Mouse (Mus musculus) midbrain, postnatal 0 days (tissue): Measurements from ENCODE around the gene Slc6a19. TPM values are rescaled to one million over a fixed set of nuclear protein-coding genes. Genes with fewer than 3 reads are reported as not detected.
A peak's percentile ranks its signal among the peaks of the same experiment; 100 is the strongest.

Source experiments
- ATAC-seq: fragments of 200-750 bp; cut with Nextera tagmentation; 2 replicates; pipeline ENCODE4 v1.8.0; 2017; ENCODE audit warnings: moderate number of reproducible peaks, mild to moderate bottlenecking, moderate TSS enrichment, moderate library complexity; ENCODE audit not compliant: low FRiP score
- DNase-seq: peaks from one replicate; pipeline ENCODE4 v3.0.0-alpha.2; 2015; ENCODE audit warnings: low spot score
- H3K27ac ChIP-seq: fragments of 300-500 bp; sonication (generic); 2 replicates; pipeline ENCODE4 v1.5.1; 2014; ENCODE audit warnings: low read depth, mild to moderate bottlenecking, low read length, mixed read lengths
- H3K27me3 ChIP-seq: fragments of 300-500 bp; sonication (generic); 2 replicates; pipeline ENCODE4 v1.6.1; 2014; ENCODE audit warnings: low read length, control low read depth, mixed read lengths; ENCODE audit not compliant: insufficient read depth
- H3K36me3 ChIP-seq: fragments of 300-500 bp; sonication (generic); 2 replicates; pipeline ENCODE4 v1.6.1; 2014; ENCODE audit warnings: low read length, control low read depth, mixed read lengths; ENCODE audit not compliant: insufficient read depth
- H3K4me1 ChIP-seq: fragments of 300-500 bp; sonication (generic); 2 replicates; pipeline ENCODE4 v1.6.1; 2014; ENCODE audit warnings: mild to moderate bottlenecking, control low read depth, antibody characterized with exemption, low read length, mixed read lengths; ENCODE audit not compliant: insufficient read depth
- H3K4me2 ChIP-seq: fragments of 300-500 bp; sonication (generic); 2 replicates; pipeline ENCODE4 v1.6.1; 2014; ENCODE audit warnings: low read depth, mild to moderate bottlenecking, low read length, mixed read lengths; ENCODE audit not compliant: poor library complexity, severe bottlenecking
- H3K4me3 ChIP-seq: fragments of 300-500 bp; sonication (generic); 2 replicates; pipeline ENCODE4 v1.5.1; 2014; ENCODE audit warnings: low read depth, mild to moderate bottlenecking, low read length, moderate library complexity
- H3K9ac ChIP-seq: fragments of 300-500 bp; sonication (generic); replicated peaks from 2 replicates; pipeline ENCODE4 v1.6.1; 2014; ENCODE audit warnings: mild to moderate bottlenecking, low read length, moderate library complexity, mixed read lengths; ENCODE audit not compliant: poor library complexity, severe bottlenecking
- H3K9me3 ChIP-seq: fragments of 300-500 bp; sonication (generic); 2 replicates; pipeline ENCODE4 v1.6.1; 2016; ENCODE audit warnings: low read length, control low read depth
- CTCF ChIP-seq: IDR thresholded peaks from 2 replicates; pipeline ENCODE4 v1.5.1; 2016; ENCODE audit warnings: antibody characterized with exemption, mild to moderate bottlenecking
- WGBS: fragments of 180-500 bp; shearing (Covaris S2); extraction: QIAGEN DNeasy Blood & Tissue Kit; methylation state at CpG from one replicate; pipeline ENCODE4 v1.1.7; 2014; 5-methylcytosine and 5-hydroxymethylcytosine counted together
- polyA plus RNA-seq: library from polyadenylated mRNA; unstranded; fragments of >200 nt; fragmentation: Nextera tagmentation; extraction: Ambion mirVana; gene quantifications from 2 replicates; pipeline ENCODE4 v1.2.1, GENCODE M21; 2015
- total RNA-seq: library from RNA; depleted of rRNA; stranded (reverse); fragments of >200 nt; gene quantifications from 2 replicates; pipeline ENCODE4 v1.2.3, GENCODE M21; 2014

The Slc6a19 gene
- total and polyA plus RNA-seq, 2 experiments from 2014 or later, result 0.49 to 0.53 TPM

DNA sequence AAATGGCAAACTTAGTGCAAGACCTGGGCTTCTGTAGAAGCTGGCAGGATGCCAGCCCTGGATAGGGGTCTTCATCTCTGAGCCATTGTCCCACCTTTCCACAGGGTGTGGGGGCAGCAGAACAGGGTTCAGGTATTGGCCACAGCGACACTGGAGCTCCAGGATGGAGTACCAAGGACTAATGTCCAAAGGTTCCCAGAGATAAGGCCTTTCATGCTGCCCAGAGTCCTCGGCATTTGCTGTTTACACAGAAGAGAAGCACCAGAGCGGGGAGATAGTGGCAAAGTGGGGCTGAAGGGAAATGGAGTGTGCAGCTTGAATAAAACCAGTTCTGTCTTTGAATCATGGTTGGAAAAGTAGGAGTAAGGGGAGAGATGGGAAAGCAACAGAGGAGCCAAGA is 8.1 kb downstream of the Slc6a19 start:
- Histone ChIP-seq H3K9ac (no peak overlapping the region), H3K4me3 (no peak overlapping the region), H3K27ac (no peak overlapping the region), H3K9me3 (no peaks in the 10 kb centered on the region), H3K27me3 (no peaks in the 10 kb centered on the region), H3K4me2 (no peak overlapping the region), H3K4me1 (no peaks in the 10 kb centered on the region), H3K36me3 (no peaks in the 10 kb centered on the region)
- WGBS, result 82% methylated on average over 3 of the region's 3 CpGs
- no peak for TF ChIP-seq CTCF
- DNase-seq, result no peak
- no peak for ATAC-seq

DNA sequence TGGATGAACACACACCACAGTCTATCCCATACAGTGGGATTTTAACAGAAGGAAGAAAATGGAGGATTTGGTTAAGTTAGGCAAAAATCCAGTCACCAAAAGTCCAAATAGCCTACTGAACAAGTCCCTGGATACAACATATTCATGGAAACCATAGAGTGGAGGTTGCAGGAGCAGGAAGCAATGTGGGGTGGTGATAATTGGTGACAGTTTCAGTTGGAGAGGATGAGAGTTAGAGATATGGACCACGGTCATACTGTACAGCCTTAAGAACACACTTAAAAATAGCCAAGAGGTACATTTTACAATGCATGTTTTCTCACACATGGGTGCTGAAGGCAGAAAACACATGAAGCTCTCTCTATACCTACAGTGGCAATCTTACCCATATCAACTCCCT is 9.7 kb downstream of the Slc6a19 start:
- 89% methylated on average over 1 of the region's 1 CpGs for WGBS
- H3K9me3 ChIP-seq, result no peaks in the 10 kb centered on the region
- no peak for DNase-seq
- no peaks in the 10 kb centered on the region for H3K27me3 ChIP-seq
- H3K9ac ChIP-seq, result no peak overlapping the region
- no peak overlapping the region for H3K4me3 ChIP-seq
- H3K36me3 ChIP-seq, result no peaks in the 10 kb centered on the region
- no peak overlapping the region for H3K27ac ChIP-seq
- no peaks in the 10 kb centered on the region for H3K4me1 ChIP-seq
- no peak for TF ChIP-seq CTCF
- ATAC-seq, result no peak
- H3K4me2 ChIP-seq, result no peak overlapping the region

DNA sequence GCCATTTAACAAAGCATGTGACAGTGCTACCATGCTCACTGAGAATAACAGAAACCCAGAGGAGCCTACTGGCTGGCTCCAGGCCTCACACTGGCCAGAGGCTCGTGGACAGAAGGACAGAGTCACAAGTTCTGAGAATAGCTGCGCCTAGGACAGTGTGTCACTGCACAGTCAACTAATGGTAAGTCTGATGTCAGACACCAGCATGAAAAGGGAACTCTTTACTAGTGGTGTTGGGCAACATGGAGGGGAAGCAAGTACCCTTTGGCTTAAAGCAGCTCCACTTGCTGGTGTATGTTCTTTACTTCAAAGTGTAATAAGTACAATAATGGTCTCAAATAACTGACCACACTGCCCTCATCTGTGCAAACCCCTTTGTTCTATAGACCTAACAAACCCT is 11.3 kb downstream of the Slc6a19 start:
- Histone ChIP-seq H3K4me3 (no peak overlapping the region), H3K36me3 (no peaks in the 10 kb centered on the region), H3K4me2 (no peak overlapping the region), H3K27me3 (no peaks in the 10 kb centered on the region), H3K4me1 (no peaks in the 10 kb centered on the region), H3K27ac (no peak overlapping the region), H3K9ac (no peak overlapping the region), H3K9me3 (no peaks in the 10 kb centered on the region)
- DNase-seq, result no peak
- ATAC-seq, result no peak
- 63% methylated on average over 2 of the region's 2 CpGs for WGBS
- TF ChIP-seq CTCF, result no peak

DNA sequence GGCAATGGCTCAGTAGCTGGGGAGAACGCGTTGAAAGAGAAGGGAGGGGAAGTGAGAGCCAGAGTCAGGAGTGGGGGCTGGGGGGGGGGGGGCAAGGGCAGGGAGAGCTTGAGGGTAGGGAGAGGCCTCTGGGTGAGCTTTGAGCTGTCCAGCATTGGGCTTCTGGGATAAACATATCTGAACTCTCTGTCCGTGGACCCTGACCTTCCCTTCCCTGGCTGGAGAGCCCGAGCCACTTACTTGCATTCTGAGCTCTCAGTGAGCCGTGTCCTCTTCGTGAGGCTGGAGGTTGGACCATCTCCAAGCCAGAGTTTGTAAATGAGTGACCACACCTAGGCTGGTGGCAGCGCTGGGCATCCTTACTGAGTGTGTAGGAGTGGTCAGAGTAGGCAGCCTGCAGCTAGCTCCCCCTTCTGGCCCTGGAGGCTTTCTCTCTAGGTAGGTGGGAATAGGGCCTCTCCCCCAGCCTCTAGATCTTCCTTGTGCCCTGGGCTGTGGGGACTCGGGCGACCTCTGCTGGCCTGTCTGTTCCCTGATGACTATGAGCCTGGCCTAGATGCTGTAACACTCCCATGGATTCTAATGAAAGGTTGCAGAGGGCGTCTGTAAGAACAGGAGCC is 12.3 kb downstream of the Slc6a19 start:
- Histone ChIP-seq H3K27me3 (no peaks in the 10 kb centered on the region), H3K36me3 (no peaks in the 10 kb centered on the region), H3K4me1 (no peaks in the 10 kb centered on the region), H3K4me3 (no peak overlapping the region), H3K4me2 (no peak overlapping the region), H3K9ac (no peak overlapping the region), H3K9me3 (no peaks in the 10 kb centered on the region), H3K27ac (no peak overlapping the region)
- 35% methylated on average over 10 of the region's 10 CpGs for WGBS
- DNase-seq (peak; percentile 67), ATAC-seq (peak; percentile 62)
- peak; percentile 70 for TF ChIP-seq CTCF

DNA sequence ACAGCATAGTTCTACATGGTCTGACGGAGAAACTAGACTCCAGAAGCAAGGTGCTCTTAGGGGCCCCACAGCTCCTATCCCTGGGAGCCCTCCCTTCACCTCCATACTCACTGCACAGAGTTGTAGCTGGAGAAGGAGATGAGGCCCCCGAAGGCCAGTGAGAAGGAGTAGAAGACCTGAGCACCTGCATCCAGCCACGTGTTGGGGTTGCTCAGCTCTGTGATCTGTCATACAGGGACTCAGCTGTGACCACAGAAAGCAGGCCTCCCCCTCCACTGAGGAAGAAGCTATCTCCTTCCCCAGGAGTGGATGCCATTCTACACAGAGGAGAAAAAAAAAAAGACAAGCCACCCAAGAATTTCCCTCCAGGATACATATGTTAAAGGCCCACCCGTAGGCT is 15.7 kb downstream of the Slc6a19 start:
- TF ChIP-seq CTCF, result no peak
- 86% methylated on average over 4 of the region's 4 CpGs for WGBS

DNA sequence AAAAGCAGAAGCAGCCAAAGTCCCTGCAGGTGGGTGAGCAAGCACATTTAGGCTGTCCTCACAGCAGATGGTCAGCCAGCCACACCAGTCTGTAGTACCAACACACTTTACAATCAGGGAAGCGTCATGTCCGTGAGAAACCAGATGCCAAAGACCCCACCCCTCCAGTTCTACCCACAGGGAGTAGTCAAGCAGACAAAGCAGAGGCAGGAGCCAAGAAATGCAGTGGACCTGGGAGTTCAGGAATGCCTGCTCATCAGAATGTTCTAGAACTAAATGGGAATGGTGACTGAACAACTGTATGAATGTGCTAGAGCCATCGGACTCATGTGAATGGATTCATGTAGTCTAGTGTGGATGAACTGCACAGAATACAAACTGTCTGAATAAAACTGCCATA is 17.1 kb downstream of the Slc6a19 start:
- ATAC-seq, result no peak
- DNase-seq, result no peak
- no peak for TF ChIP-seq CTCF

More for the DNA sequence above, 15.7 kb downstream of the Slc6a19 start:
- no peak for DNase-seq
- no peak for ATAC-seq
- Histone ChIP-seq H3K4me1 (no peaks in the 10 kb centered on the region), H3K4me2 (no peak overlapping the region), H3K9me3 (no peaks in the 10 kb centered on the region), H3K4me3 (no peak overlapping the region), H3K9ac (no peak overlapping the region), H3K27ac (no peak overlapping the region), H3K27me3 (no peaks in the 10 kb centered on the region), H3K36me3 (no peaks in the 10 kb centered on the region)

More for the DNA sequence above, 17.1 kb downstream of the Slc6a19 start:
- Histone ChIP-seq H3K36me3 (no peaks in the 10 kb centered on the region), H3K27ac (no peak overlapping the region), H3K4me2 (no peak overlapping the region), H3K4me3 (no peak overlapping the region), H3K27me3 (no peaks in the 10 kb centered on the region), H3K4me1 (no peaks in the 10 kb centered on the region), H3K9me3 (no peaks in the 10 kb centered on the region), H3K9ac (no peak overlapping the region)
- 75% methylated on average over 3 of the region's 3 CpGs for WGBS
